Mouse (Mus musculus) liver, embryonic 14.5 days (tissue): ENCODE data around the gene Ccdc28b. TPM values are rescaled to one million over a fixed set of nuclear protein-coding genes. Genes with fewer than 3 reads are reported as not detected.

Source experiments
- ATAC-seq: fragments of 200-750 bp; cut with Nextera tagmentation; 2 replicates; pipeline ENCODE4 v1.8.0; 2017; ENCODE audit warnings: moderate number of reproducible peaks, mild to moderate bottlenecking, moderate library complexity; ENCODE audit not compliant: insufficient read depth
- DNase-seq, 3 experiments: peaks; one replicate each; pipeline ENCODE4 v3.0.0-alpha.2; 2012 to 2013; ENCODE audit warnings: low read depth in 3 of 3, low spot score in 3 of 3
- H3K27ac ChIP-seq: fragments of 300-500 bp; sonication (generic); 2 replicates; pipeline ENCODE4 v1.5.1; 2014; ENCODE audit warnings: moderate library complexity, mild to moderate bottlenecking, control low read depth, inconsistent platforms
- H3K27me3 ChIP-seq: fragments of 300-500 bp; sonication (generic); 2 replicates; pipeline ENCODE4 v1.6.1; 2014; ENCODE audit warnings: mild to moderate bottlenecking, low read length, moderate library complexity; ENCODE audit not compliant: control insufficient read depth, insufficient read depth
- H3K36me3 ChIP-seq: fragments of 300-500 bp; sonication (generic); replicated peaks from 2 replicates; pipeline ENCODE4 v1.6.1; 2014; ENCODE audit warnings: low read depth; ENCODE audit not compliant: control insufficient read depth, insufficient read depth
- H3K4me1 ChIP-seq, 2 experiments: fragments of 200-500 bp in 1 of 2; fragments of 300-500 bp in 1 of 2; sonication (generic) in 1 of 2; replicated peaks; 2 replicates each; pipeline ENCODE4 v1.6.1; 2012 to 2014; ENCODE audit warnings: antibody characterized with exemption in 1 of 2, inconsistent platforms in 1 of 2, low read length in 1 of 2; ENCODE audit not compliant: control insufficient read depth in 2 of 2, insufficient read depth in 2 of 2
- H3K4me2 ChIP-seq: fragments of 300-500 bp; sonication (generic); 2 replicates; pipeline ENCODE4 v1.6.1; 2014; ENCODE audit warnings: low read depth, mild to moderate bottlenecking, control low read depth, moderate library complexity
- H3K4me3 ChIP-seq, 2 experiments: fragments of 200-500 bp in 1 of 2; fragments of 300-500 bp in 1 of 2; sonication (generic) in 1 of 2; 2 replicates each; pipeline ENCODE4 v1.5.1; 2012 to 2014; ENCODE audit warnings: low read depth in 2 of 2, low read length in 2 of 2, mild to moderate bottlenecking in 2 of 2, control low read depth in 1 of 2, inconsistent platforms in 1 of 2, moderate library complexity in 1 of 2; ENCODE audit not compliant: insufficient read depth in 1 of 2
- H3K9ac ChIP-seq: fragments of 300-500 bp; sonication (generic); replicated peaks from 2 replicates; pipeline ENCODE4 v1.6.1; 2014; ENCODE audit warnings: mild to moderate bottlenecking, control low read depth, moderate library complexity
- H3K9me3 ChIP-seq: fragments of 300-500 bp; sonication (generic); 2 replicates; pipeline ENCODE4 v1.6.1; 2016; ENCODE audit warnings: low read length, mixed read lengths; ENCODE audit not compliant: control insufficient read depth
- CTCF ChIP-seq: IDR thresholded peaks from 2 replicates; pipeline ENCODE4 v1.5.1; 2016; ENCODE audit warnings: antibody characterized with exemption, low read depth, control low read depth
- EP300 ChIP-seq: IDR thresholded peaks from 2 replicates; pipeline ENCODE4 v1.6.1; 2016; ENCODE audit warnings: antibody characterized with exemption, low read depth
- WGBS: fragments of 180-500 bp; shearing (Covaris S2); extraction: QIAGEN DNeasy Blood & Tissue Kit; methylation state at CpG from one replicate; pipeline ENCODE4 v1.1.7; 2014; ENCODE audit not compliant: insufficient replicate concordance; 5-methylcytosine and 5-hydroxymethylcytosine counted together
- polyA plus RNA-seq, 2 experiments: library from polyadenylated mRNA; depleted of rRNA in 1 of 2; stranded (reverse) in 1 of 2; unstranded in 1 of 2; fragments of >200 nt; fragmentation: Nextera tagmentation in 1 of 2; extraction: Ambion mirVana in 1 of 2; gene quantifications; 2 replicates each; pipeline versions ENCODE4 v1.2.1 to v1.2.3; 2012 to 2014

Ccdc28b gene
- polyA plus RNA-seq, 2 experiments, result 11.0 to 12.0 TPM

GRCm38 (mm10) chr4:129662255-129662813, 38.6 kb upstream of the Ccdc28b start:
- Histone ChIP-seq H3K4me3 (no peak overlapping the region), H3K36me3 (peaks cover 19% of the 10 kb centered on the region)
- 72% methylated on average over 3 of the region's 3 CpGs for WGBS

GRCm38 (mm10) chr4:129661584-129661983, 37.8 kb upstream of the Ccdc28b start:
- Histone ChIP-seq H3K27me3 (no peaks in the 10 kb centered on the region), H3K36me3 (peaks cover 24% of the 10 kb centered on the region), H3K4me3 (no peak overlapping the region), H3K4me1 (no peaks in the 10 kb centered on the region), H3K27ac (no peak overlapping the region), H3K4me2 (no peak overlapping the region), H3K9ac (no peak overlapping the region), H3K9me3 (no peaks in the 10 kb centered on the region)
- 85% methylated on average over 3 of the region's 3 CpGs for WGBS
- DNase-seq (no peak), ATAC-seq (no peak)
- no peak for TF ChIP-seq CTCF
- TF ChIP-seq EP300, result no peak

More at GRCm38 (mm10) chr4:129662255-129662813, 38.6 kb upstream of the Ccdc28b start:
- TF ChIP-seq CTCF (no peak), EP300 (no peak)
- H3K4me1 ChIP-seq, result no peaks in the 10 kb centered on the region
- H3K4me2 ChIP-seq, result no peak overlapping the region
- ATAC-seq (no peak), DNase-seq (no peak)
- no peaks in the 10 kb centered on the region for H3K27me3 ChIP-seq
- H3K27ac ChIP-seq, result no peak overlapping the region
- H3K9ac ChIP-seq, result no peak overlapping the region
- H3K9me3 ChIP-seq, result no peaks in the 10 kb centered on the region

GRCm38 (mm10) chr4:129654770-129655169, 31.0 kb upstream of the Ccdc28b start:
- 76% methylated on average over 14 of the region's 14 CpGs for WGBS
- Histone ChIP-seq H3K4me1 (no peaks in the 10 kb centered on the region), H3K36me3 (peaks cover 56% of the 10 kb centered on the region), H3K27me3 (no peaks in the 10 kb centered on the region), H3K9me3 (no peaks in the 10 kb centered on the region), H3K9ac (no peak overlapping the region), H3K27ac (no peak overlapping the region), H3K4me2 (no peak overlapping the region), H3K4me3 (no peak overlapping the region)
- no peak for TF ChIP-seq EP300
- no peak for TF ChIP-seq CTCF
- ATAC-seq (no peak), DNase-seq (no peak)

- no peak overlapping the region for H3K4me3 ChIP-seq
- no peak overlapping the region for H3K27ac ChIP-seq
- no peaks in the 10 kb centered on the region for H3K27me3 ChIP-seq
- no peaks in the 10 kb centered on the region for H3K4me1 ChIP-seq
- H3K36me3 ChIP-seq, result peaks cover 53% of the 10 kb centered on the region
- no peak overlapping the region for H3K9ac ChIP-seq
- 87% methylated on average over 8 of the region's 8 CpGs for WGBS
- no peak for ATAC-seq
- H3K9me3 ChIP-seq, result no peaks in the 10 kb centered on the region
- no peak for TF ChIP-seq CTCF
- no peak for TF ChIP-seq EP300
- H3K4me2 ChIP-seq, result no peak overlapping the region
- DNase-seq, result no peak
Observed at GRCm38 (mm10) chr4:129650359-129650758, 26.6 kb upstream of the Ccdc28b start.

- no peak overlapping the region for H3K4me2 ChIP-seq
- WGBS, result 66% methylated on average over 1 of the region's 1 CpGs
- no peaks in the 10 kb centered on the region for H3K27me3 ChIP-seq
- H3K4me1 ChIP-seq, result no peaks in the 10 kb centered on the region
- ATAC-seq (no peak), DNase-seq (no peak)
- H3K36me3 ChIP-seq, result peaks cover 39% of the 10 kb centered on the region
- H3K9me3 ChIP-seq, result no peaks in the 10 kb centered on the region
- H3K9ac ChIP-seq, result no peak overlapping the region
- TF ChIP-seq EP300, result no peak
- no peak for TF ChIP-seq CTCF
- no peak overlapping the region for H3K4me3 ChIP-seq
- no peak overlapping the region for H3K27ac ChIP-seq
Observed at GRCm38 (mm10) chr4:129648656-129649055, 24.9 kb upstream of the Ccdc28b start.
